Mouse (Mus musculus): Measurements from ENCODE around the gene Pno1. TPM values are rescaled to one million over a fixed set of nuclear protein-coding genes. Genes with fewer than 3 reads are reported as not detected.

Gene Pno1
- polyA plus RNA-seq, 1 experiment from 2014 or later: 74.7 TPM

GRCm38 (mm10) chr11:17170938-17171729 is 40.2 kb downstream of the Pno1 start:
- Histone ChIP-seq H3K27me3 (no peaks in the 10 kb centered on the region), H3K36me3 (peaks cover 15% of the 10 kb centered on the region; the same call in 1 of the 2 replicates), H3K4me3 (replicated peaks) (no peak overlapping the region), H3K9ac (no peak overlapping the region), H3K4me2 (no peak overlapping the region), H3K9me3 (replicated peaks) (no peaks in the 10 kb centered on the region; the same call in 1 of the 2 replicates), H3K27ac (no peak overlapping the region), H3K4me1 (peaks cover 22% of the 10 kb centered on the region)
- 92% methylated on average over 1 of the region's 1 CpGs for WGBS
- no peak for ATAC-seq (replicated peaks; ENCODE audit: low FRiP score)

DNA sequence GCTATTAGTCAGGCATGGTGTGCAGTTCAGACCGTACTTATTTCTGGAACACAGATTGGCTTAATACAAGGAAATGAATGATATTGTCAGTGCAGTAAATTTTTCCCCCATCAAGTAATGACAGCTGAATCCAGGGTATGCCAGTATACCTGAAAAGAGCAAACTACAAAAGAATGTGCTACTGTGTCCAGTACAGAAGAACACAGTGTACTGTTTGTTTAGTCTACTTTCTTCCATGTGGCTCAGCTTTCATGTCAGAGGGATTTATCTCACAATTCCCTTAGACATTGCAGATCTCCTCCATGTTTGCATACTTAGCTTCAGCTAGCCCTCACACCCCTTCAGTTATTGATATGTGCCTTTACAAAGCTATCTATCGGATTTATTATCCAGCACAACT is 42.1 kb downstream of the Pno1 start:
- 73% methylated on average over 2 of the region's 2 CpGs for WGBS
- H3K36me3 ChIP-seq: peaks cover 13% of the 10 kb centered on the region; the same call in 1 of the 2 replicates

GRCm38 (mm10) chr11:17166627-17167026 is 44.7 kb downstream of the Pno1 start:
- ATAC-seq (replicated peaks; ENCODE audit: low FRiP score): no peak

More for the DNA sequence above, 42.1 kb downstream of the Pno1 start:
- Histone ChIP-seq H3K27me3 (no peaks in the 10 kb centered on the region), H3K4me1 (peaks cover 35% of the 10 kb centered on the region), H3K27ac (no peak overlapping the region), H3K4me2 (no peak overlapping the region), H3K4me3 (replicated peaks) (no peak overlapping the region), H3K9me3 (replicated peaks) (no peaks in the 10 kb centered on the region), H3K9ac (no peak overlapping the region)
- ATAC-seq (replicated peaks; ENCODE audit: low FRiP score): no peak

DNA sequence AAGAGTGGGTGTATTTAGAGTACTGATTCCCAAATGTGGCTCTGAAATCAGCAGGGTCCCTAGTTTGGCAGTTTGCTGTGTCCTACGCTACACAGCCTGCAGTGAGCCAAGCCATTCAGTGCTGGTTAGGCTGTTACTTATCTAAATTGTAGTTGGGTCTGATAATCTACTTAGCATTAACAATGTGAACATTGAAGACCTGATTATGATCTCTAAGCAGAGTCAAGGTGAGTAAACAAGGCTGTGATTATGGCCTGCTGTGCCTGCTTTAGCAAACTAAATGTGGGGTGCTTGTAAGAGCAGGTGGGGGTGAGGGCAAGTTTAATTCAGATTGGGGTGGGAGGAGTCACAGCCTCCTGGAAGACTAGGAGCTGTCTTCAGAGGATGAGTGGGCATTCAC is 47.4 kb downstream of the Pno1 start:
- H3K36me3 ChIP-seq: no peaks in the 10 kb centered on the region
- H3K9me3 ChIP-seq (replicated peaks): no peaks in the 10 kb centered on the region
- H3K9ac ChIP-seq: no peak overlapping the region
- no peak overlapping the region for H3K4me3 ChIP-seq (replicated peaks)
- no peak for ATAC-seq (replicated peaks; ENCODE audit: low FRiP score)
- 68% methylated on average over 1 of the region's 1 CpGs for WGBS
- H3K27ac ChIP-seq: no peak overlapping the region
- H3K4me2 ChIP-seq: no peak overlapping the region
- no peaks in the 10 kb centered on the region for H3K27me3 ChIP-seq
- H3K4me1 ChIP-seq: peaks cover 48% of the 10 kb centered on the region

More at GRCm38 (mm10) chr11:17166627-17167026, 44.7 kb downstream of the Pno1 start:
- WGBS: 82% methylated on average over 7 of the region's 7 CpGs
- Histone ChIP-seq H3K4me2 (no peak overlapping the region), H3K27ac (no peak overlapping the region), H3K36me3 (no peaks in the 10 kb centered on the region), H3K9ac (no peak overlapping the region), H3K27me3 (no peaks in the 10 kb centered on the region), H3K9me3 (replicated peaks) (no peaks in the 10 kb centered on the region), H3K4me3 (replicated peaks) (no peak overlapping the region), H3K4me1 (peaks cover 49% of the 10 kb centered on the region)

DNA sequence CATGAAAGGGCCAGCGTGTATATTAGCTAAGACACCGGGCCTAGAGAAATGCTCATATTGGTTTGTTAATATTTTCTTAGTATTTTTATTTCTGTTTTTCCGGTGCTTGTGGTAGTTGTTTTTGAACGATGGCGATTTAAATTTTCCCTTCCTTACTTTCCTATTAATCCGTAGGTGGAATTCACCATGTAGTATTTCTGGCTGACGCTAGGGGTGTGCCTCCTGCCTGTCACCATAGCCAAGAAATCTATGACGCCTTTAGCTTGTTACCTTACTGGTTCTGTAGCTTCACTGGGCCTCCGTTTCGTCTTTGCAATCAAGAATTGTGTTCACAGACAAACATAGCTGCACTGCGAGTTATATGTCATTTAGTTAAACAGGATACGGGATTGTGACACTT is 51.1 kb downstream of the Pno1 start:
- 1% methylated on average over 12 of the region's 12 CpGs for WGBS
- H3K4me1 ChIP-seq: peaks cover 28% of the 10 kb centered on the region
- peak overlapping the region; percentile 99 for H3K9ac ChIP-seq
- no peaks in the 10 kb centered on the region for H3K36me3 ChIP-seq
- peak overlapping the region; percentile 80 for H3K4me3 ChIP-seq (replicated peaks)
- peak overlapping the region; percentile 83 for H3K4me2 ChIP-seq
- peak overlapping the region; percentile 98 for H3K27ac ChIP-seq
- ATAC-seq (replicated peaks; ENCODE audit: low FRiP score): no peak
- H3K9me3 ChIP-seq (replicated peaks): no peaks in the 10 kb centered on the region
- H3K27me3 ChIP-seq: no peaks in the 10 kb centered on the region

DNA sequence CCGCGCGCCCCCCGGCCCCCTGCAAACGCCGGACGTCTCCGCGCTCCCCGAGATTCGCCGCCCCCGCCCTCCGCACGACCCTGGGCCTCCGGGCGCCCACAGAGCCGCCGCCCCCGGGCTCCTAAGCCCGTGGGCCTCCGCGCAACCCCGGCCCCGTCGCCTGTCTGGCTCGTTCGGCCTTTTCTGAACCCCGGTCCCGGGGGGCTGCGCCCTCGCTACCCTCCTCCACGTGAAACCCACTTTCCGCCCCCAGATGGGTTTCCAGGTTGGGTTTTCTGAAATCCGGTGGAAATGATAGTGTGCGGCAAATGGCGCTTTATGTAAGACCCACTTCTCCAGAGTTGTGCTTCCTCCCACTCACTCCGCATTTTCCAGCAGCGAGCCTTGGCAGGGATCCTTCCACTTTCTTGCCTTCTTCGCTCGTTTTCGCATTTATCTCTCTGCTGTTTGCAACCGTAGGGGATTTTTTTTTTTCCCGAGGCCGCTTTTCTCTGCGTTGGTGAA is 51.6 kb downstream of the Pno1 start:
- Histone ChIP-seq H3K36me3 (no peaks in the 10 kb centered on the region), H3K4me1 (peaks cover 25% of the 10 kb centered on the region), H3K27ac (peak overlapping the region; percentile 98), H3K27me3 (no peaks in the 10 kb centered on the region), H3K4me2 (peak overlapping the region; percentile 83), H3K9me3 (replicated peaks) (no peaks in the 10 kb centered on the region), H3K9ac (peak overlapping the region; percentile 99), H3K4me3 (replicated peaks) (peak overlapping the region; percentile 80)
- peak; percentile 61 for ATAC-seq (replicated peaks; ENCODE audit: low FRiP score)
- under 1% methylated on average over 43 of the region's 46 CpGs for WGBS

DNA sequence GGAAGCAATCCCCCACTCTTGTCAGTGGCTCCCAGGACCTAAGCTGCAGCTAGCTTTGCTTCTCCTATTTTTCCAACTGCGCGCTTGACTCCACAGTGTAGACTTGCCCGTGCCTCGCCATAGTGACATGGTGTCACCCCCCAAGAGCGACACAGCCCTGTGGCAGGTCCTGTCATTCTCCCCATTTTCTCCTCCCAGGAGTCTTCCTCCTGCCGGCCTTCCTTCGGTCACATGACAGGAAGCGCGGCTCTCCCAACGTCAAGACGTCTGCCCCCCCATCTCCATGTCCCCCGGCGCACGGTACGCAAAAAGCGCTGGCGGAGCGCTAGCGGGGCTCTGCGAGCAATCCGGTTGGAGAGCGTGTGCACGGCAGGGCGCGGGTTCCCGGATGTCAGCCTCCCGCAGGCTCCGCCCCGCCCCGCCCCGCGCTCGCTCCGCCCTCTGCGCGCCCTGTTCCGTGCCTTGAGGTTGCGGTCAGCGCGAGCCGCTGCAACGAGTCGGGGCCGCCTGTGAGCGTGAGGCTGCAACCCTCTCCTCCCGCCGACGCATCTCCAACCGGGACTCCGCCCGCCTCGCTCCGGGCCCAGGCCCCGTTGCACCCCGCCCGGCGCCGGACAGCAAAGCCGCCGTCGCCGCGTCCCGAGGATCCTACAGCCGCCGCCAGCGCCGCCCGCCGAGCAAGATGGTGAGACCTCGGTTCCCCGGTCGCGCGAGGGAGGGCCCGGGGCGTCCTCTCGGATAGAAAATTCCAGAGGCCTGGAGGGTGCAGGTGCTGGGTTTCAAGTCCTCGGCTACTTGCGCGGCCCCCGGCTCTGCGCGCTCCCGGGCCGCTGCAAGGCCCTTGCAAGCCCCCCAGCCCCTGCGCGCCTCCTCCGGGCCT is 52.3 kb downstream of the Pno1 start, which contains the start of gene Ppp3r1:
Ppp3r1 (plus strand) TSS at position 406 of the 880 bp plus-strand sequence.
- Histone ChIP-seq H3K36me3 (no peaks in the 10 kb centered on the region), H3K4me2 (peak within 1 kb of the TSS; percentile 83), H3K27ac (peak within 1 kb of the TSS; percentile 98), H3K9me3 (replicated peaks) (no peaks in the 10 kb centered on the region), H3K4me3 (replicated peaks) (peak within 1 kb of the TSS; percentile 80), H3K9ac (peak within 1 kb of the TSS; percentile 99), H3K4me1 (peaks cover 23% of the 10 kb centered on the region), H3K27me3 (no peaks in the 10 kb centered on the region)
- under 1% methylated on average over 86 of the region's 89 CpGs for WGBS
- ATAC-seq (replicated peaks; ENCODE audit: low FRiP score): peak; percentile 98

Other genes with a start within 250 kb of the Pno1 start
- 30.0 and 34.2 TPM in 2 replicates for gene Cnrip1, start 160.0 kb downstream of the Pno1 start, polyA plus RNA-seq (2015; fragmentation: Nextera tagmentation; extraction: Ambion mirVana)
- 1.6 and 2.9 TPM in 2 replicates for gene Plek, start 159.2 kb downstream of the Pno1 start, polyA plus RNA-seq (2015; fragmentation: Nextera tagmentation; extraction: Ambion mirVana)
- 85.3 and 92.1 TPM in 2 replicates for gene Ppp3r1, start 52.3 kb downstream of the Pno1 start, polyA plus RNA-seq (2015; fragmentation: Nextera tagmentation; extraction: Ambion mirVana)
- gene Wdr92, start 29.5 kb downstream of the Pno1 start, polyA plus RNA-seq (2015; fragmentation: Nextera tagmentation; extraction: Ambion mirVana): 27.5 and 27.6 TPM in 2 replicates
- 95.0 and 102 TPM in 2 replicates for gene C1d, start 46.0 kb upstream of the Pno1 start, polyA plus RNA-seq (2015; fragmentation: Nextera tagmentation; extraction: Ambion mirVana)